Mouse (Mus musculus) heart, postnatal 0 days (tissue): ENCODE measurements at regions not wholly inside any gene's neighbourhood (a gene's known extent, or its start where the extent isn't known, plus 50 kb on each side); places are given as distances from the start of the nearest gene placed in this dataset.

Experiments used
- ATAC-seq: fragments of 200-750 bp; cut with Nextera tagmentation; 2 replicates; pipeline ENCODE4 v1.8.0; 2017; ENCODE audit warnings: low read depth, moderate number of reproducible peaks, moderate library complexity; ENCODE audit not compliant: insufficient read depth
- DNase-seq: peaks from one replicate; pipeline ENCODE4 v3.0.0-alpha.2; 2016; ENCODE audit warnings: low spot score
- H3K27ac ChIP-seq: fragments of 300-500 bp; sonication (generic); 2 replicates; pipeline ENCODE4 v1.5.1; 2014; ENCODE audit warnings: low read depth, mild to moderate bottlenecking
- H3K27me3 ChIP-seq: fragments of 300-500 bp; sonication (generic); 2 replicates; pipeline ENCODE4 v1.6.1; 2014; ENCODE audit warnings: low read length, mixed read lengths; ENCODE audit not compliant: control insufficient read depth, insufficient read depth
- H3K36me3 ChIP-seq: fragments of 300-500 bp; sonication (generic); replicated peaks from 2 replicates; pipeline ENCODE4 v1.6.1; 2014; ENCODE audit warnings: low read length, mixed read lengths; ENCODE audit not compliant: control insufficient read depth, insufficient read depth
- H3K4me1 ChIP-seq: fragments of 300-500 bp; sonication (generic); 2 replicates; pipeline ENCODE4 v1.6.1; 2014; ENCODE audit warnings: antibody characterized with exemption; ENCODE audit not compliant: control insufficient read depth, insufficient read depth
- H3K4me2 ChIP-seq: fragments of 300-500 bp; sonication (generic); 2 replicates; pipeline ENCODE4 v1.6.1; 2014; ENCODE audit warnings: low read depth, mild to moderate bottlenecking, low read length, moderate library complexity
- H3K4me3 ChIP-seq: fragments of 300-500 bp; sonication (generic); 2 replicates; pipeline ENCODE4 v1.5.1; 2014; ENCODE audit warnings: low read depth, low read length
- H3K9ac ChIP-seq: fragments of 300-500 bp; sonication (generic); replicated peaks from 2 replicates; pipeline ENCODE4 v1.6.1; 2014; ENCODE audit warnings: low read depth, low read length, mixed read lengths
- H3K9me3 ChIP-seq: fragments of 300-500 bp; sonication (generic); replicated peaks from 2 replicates; pipeline ENCODE4 v1.6.1; 2016; ENCODE audit warnings: low read length; ENCODE audit not compliant: control insufficient read depth
- CTCF ChIP-seq: IDR thresholded peaks from 2 replicates; pipeline ENCODE4 v1.5.1; 2016; ENCODE audit warnings: antibody characterized with exemption, control low read depth, low read depth
- EP300 ChIP-seq: IDR thresholded peaks from 2 replicates; pipeline ENCODE4 v1.6.1; 2016; ENCODE audit warnings: antibody characterized with exemption, low read depth
- WGBS: fragments of 180-500 bp; shearing (Covaris S2); extraction: QIAGEN DNeasy Blood & Tissue Kit; methylation state at CpG from one replicate; pipeline ENCODE4 v1.1.7; 2014; 5-methylcytosine and 5-hydroxymethylcytosine counted together

GRCm38 (mm10) chr4:31825438-31825830, 138.5 kb upstream of the Map3k7 start:
- H3K27me3 ChIP-seq: no peaks in the 10 kb centered on the region
- TF ChIP-seq EP300: no peak
- no peak for TF ChIP-seq CTCF
- no peaks in the 10 kb centered on the region for H3K36me3 ChIP-seq
- no peak for DNase-seq
- H3K9me3 ChIP-seq: no peaks in the 10 kb centered on the region
- no peak for ATAC-seq
- H3K4me3 ChIP-seq: no peak overlapping the region
- no peak overlapping the region for H3K27ac ChIP-seq
- 77% methylated on average over 3 of the region's 3 CpGs for WGBS
- no peak overlapping the region for H3K4me2 ChIP-seq
- no peak overlapping the region for H3K9ac ChIP-seq
- H3K4me1 ChIP-seq: peaks cover 7% of the 10 kb centered on the region; the same call in 1 of the 2 replicates

DNA sequence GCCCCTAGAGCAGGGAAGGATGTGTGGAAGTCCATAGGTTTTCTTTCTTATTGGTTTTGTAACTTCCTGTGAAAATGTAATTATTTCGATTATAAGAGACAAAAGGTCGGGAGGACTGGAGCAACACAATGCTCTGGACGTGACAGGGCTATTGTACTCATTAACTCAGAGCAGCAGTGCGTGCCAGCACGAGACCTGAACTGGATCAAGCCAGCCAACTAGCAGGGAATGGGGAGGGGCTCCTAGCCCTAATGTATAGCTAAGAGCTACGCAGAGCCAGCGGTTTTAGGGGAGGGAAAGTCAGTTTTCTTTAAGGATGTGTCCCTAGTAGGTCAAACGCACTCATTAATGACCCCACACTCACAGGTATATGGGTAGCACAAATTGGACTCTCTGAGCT, 137.2 kb upstream of the Map3k7 start:
- no peaks in the 10 kb centered on the region for H3K27me3 ChIP-seq
- H3K4me3 ChIP-seq: no peak overlapping the region
- no peaks in the 10 kb centered on the region for H3K9me3 ChIP-seq
- H3K9ac ChIP-seq: no peak overlapping the region
- H3K4me2 ChIP-seq: no peak overlapping the region
- ATAC-seq (no peak), DNase-seq (no peak)
- TF ChIP-seq EP300 (no peak), CTCF (no peak)
- no peaks in the 10 kb centered on the region for H3K36me3 ChIP-seq
- WGBS: 89% methylated on average over 8 of the region's 8 CpGs
- H3K27ac ChIP-seq: no peak overlapping the region
- peaks cover 7% of the 10 kb centered on the region; the same call in 1 of the 2 replicates for H3K4me1 ChIP-seq

GRCm38 (mm10) chr4:31827266-31827665, 136.6 kb upstream of the Map3k7 start:
- Histone ChIP-seq H3K4me1 (peaks cover 7% of the 10 kb centered on the region; the same call in 1 of the 2 replicates), H3K9ac (no peak overlapping the region), H3K4me2 (no peak overlapping the region), H3K27ac (no peak overlapping the region), H3K36me3 (no peaks in the 10 kb centered on the region), H3K4me3 (no peak overlapping the region), H3K27me3 (no peaks in the 10 kb centered on the region), H3K9me3 (no peaks in the 10 kb centered on the region)
- DNase-seq: no peak
- 64% methylated on average over 7 of the region's 7 CpGs for WGBS
- TF ChIP-seq EP300 (no peak), CTCF (peak; percentile 52)
- no peak for ATAC-seq

- Histone ChIP-seq H3K9me3 (no peaks in the 10 kb centered on the region), H3K9ac (no peak overlapping the region), H3K36me3 (no peaks in the 10 kb centered on the region), H3K27me3 (no peaks in the 10 kb centered on the region), H3K27ac (no peak overlapping the region), H3K4me1 (peaks cover 2% of the 10 kb centered on the region; the same call in 1 of the 2 replicates), H3K4me2 (no peak overlapping the region), H3K4me3 (no peak overlapping the region)
- DNase-seq (no peak), ATAC-seq (no peak)
- WGBS: 57% methylated on average over 11 of the region's 11 CpGs
- TF ChIP-seq CTCF (no peak), EP300 (no peak)
Measured at GRCm38 (mm10) chr4:31830241-31830640, 133.7 kb upstream of the Map3k7 start.

DNA sequence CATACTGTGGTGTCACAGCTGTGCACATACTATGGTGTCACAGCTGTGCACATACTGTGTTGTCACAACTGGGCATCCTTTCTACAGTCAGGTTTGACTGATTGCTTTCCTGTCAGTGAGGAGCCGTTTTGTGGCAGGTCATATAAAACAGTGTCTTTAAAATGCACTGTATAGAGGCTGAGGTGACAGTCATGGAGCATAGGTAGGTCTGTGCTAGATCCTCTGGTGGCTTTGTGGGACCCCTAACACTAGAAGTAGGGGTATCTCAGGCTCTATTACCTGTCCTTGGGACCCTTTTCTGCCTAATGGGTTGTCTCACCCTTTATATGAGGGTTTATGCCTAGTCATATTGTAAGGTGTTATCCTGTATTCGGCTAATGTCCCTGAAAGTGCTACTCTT, 132.4 kb upstream of the Map3k7 start:
- no peak overlapping the region for H3K27ac ChIP-seq
- no peaks in the 10 kb centered on the region for H3K9me3 ChIP-seq
- H3K4me3 ChIP-seq: no peak overlapping the region
- H3K4me2 ChIP-seq: no peak overlapping the region
- DNase-seq (no peak), ATAC-seq (no peak)
- TF ChIP-seq EP300 (no peak), CTCF (no peak)
- H3K36me3 ChIP-seq: no peaks in the 10 kb centered on the region
- no peak overlapping the region for H3K9ac ChIP-seq
- no peaks in the 10 kb centered on the region for H3K27me3 ChIP-seq
- WGBS: 82% methylated on average over 2 of the region's 2 CpGs
- peaks cover 4% of the 10 kb centered on the region; the same call in 1 of the 2 replicates for H3K4me1 ChIP-seq

GRCm38 (mm10) chr4:31833828-31834227, 130.1 kb upstream of the Map3k7 start:
- no peak for DNase-seq
- Histone ChIP-seq H3K9ac (no peak overlapping the region), H3K9me3 (no peaks in the 10 kb centered on the region), H3K27ac (no peak overlapping the region), H3K27me3 (no peaks in the 10 kb centered on the region), H3K4me2 (no peak overlapping the region), H3K4me3 (no peak overlapping the region), H3K36me3 (no peaks in the 10 kb centered on the region), H3K4me1 (peaks cover 4% of the 10 kb centered on the region; the same call in 1 of the 2 replicates)
- TF ChIP-seq CTCF (no peak), EP300 (no peak)
- no peak for ATAC-seq
- 74% methylated on average over 4 of the region's 4 CpGs for WGBS
